Mouse (Mus musculus) c-Kit-negative CD71-positive TER-119-positive erythroid progenitor cells, embryonic 14.5 days (primary cell): ENCODE data around the gene Amigo1.

Experiments used
- DNase-seq: peaks from one replicate; pipeline ENCODE4 v3.0.0-alpha.2; 2013; ENCODE audit warnings: low read depth, low spot score

Gene Amigo1

DNA sequence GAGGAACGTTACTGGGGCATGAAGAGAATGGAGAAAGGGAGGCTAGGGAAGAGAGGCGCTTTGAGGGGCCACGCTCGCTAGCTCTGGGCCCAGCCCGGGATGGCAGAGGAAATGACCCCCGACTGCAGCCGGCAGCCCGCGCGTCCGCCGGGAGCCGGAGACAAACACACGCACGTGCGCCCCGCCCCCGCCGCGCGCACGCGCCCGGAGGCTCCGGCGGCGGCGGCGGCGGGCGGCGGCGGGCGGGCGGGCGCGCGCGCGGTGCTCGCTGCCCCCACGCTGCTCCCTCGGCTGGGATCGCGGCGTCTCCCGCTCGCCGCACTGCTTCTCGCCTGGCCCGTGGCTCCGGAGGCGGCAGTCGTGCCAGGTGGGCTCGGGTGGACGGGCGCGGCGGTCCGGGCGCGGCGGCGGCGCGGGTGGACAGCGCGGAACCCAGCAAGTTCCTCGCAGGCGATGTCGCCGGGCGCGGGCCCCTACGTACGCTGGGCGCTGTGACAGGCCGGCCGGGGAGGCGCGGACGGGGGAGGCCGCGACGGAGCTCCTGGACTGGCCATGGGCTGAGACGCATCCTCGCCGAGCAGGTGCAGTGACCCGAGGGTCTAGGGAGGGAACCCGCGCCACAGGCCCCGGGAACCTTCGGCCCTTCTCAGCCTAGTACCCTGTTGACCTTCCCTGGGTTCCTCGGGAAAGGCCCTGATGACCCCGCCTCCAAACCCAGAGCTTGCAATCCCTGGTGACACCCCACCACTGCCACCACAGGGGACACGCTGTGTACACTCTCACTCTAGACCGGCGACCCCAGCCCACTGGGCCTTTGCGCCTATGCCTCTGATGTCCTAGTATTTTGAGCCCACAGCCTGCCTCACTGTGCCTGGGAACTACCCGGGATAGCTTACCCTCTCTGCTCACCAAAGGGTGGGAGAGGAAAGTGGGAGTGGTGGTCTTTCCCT lies at the start of gene Amigo1:
Amigo1 (plus strand) TSS at position 238 of the 950 bp plus-strand sequence.
- DNase-seq, result no peak

GRCm38 (mm10) chr3:108139113-108139512 lies 47.0 kb upstream of the Amigo1 start:
- DNase-seq, result no peak

- no peak for DNase-seq
Observed at GRCm38 (mm10) chr3:108140786-108141185, 45.3 kb upstream of the Amigo1 start.

DNA sequence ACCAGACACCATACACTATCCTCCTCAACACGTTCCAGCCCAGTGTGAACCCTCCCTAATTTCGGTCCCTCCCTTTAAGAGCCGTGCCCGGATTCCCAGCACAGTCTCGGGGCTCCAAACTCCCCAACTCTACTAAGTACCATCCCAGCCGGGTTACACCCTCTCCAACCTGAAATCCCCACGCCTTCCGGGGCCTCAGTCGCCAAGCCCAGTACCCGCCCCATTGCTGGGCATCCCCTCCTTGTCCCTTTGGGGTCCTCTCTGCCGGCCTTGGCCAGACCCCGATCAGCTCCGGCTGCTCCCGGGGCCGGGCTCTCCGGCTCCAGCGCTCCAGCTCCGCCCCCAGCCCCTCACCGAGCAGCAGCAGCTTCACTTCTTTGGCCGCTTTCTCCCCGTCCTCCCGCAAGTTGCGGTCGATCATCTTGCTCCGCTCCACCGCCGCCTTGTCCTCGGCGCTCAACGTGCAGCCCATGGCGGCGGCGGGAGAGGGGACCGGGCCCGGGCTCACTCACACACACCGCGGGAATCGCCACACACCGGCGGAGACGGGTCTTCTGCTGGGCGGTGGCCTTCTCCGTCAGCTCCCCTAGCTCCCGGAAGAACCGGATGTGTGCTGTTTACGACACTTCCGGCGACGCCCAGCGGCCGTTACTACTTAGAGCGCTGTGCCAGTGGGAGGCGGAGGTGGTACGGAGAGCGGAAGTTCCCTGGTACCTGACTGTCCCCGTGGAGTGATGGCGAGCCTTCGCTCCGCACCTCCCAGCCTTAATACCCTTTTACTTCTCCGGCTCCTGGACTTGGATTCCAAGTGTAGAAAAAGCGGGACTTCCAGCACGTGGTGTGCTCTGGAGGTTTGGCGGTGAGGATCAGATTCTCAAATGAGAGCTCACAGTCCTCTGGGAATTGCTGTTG lies 40.3 kb upstream of the Amigo1 start, which contains the start of gene Gnai3:
Gnai3 (minus strand) TSS at position 613 of the 912 bp plus-strand sequence.
- DNase-seq, result peak; percentile 85

- DNase-seq, result no peak
Observed at GRCm38 (mm10) chr3:108146671-108147070, 39.5 kb upstream of the Amigo1 start.

GRCm38 (mm10) chr3:108147386-108148235 lies 38.5 kb upstream of the Amigo1 start:
- DNase-seq, result peak; percentile 80

GRCm38 (mm10) chr3:108152290-108152689 lies 33.8 kb upstream of the Amigo1 start:
- DNase-seq, result no peak

DNA sequence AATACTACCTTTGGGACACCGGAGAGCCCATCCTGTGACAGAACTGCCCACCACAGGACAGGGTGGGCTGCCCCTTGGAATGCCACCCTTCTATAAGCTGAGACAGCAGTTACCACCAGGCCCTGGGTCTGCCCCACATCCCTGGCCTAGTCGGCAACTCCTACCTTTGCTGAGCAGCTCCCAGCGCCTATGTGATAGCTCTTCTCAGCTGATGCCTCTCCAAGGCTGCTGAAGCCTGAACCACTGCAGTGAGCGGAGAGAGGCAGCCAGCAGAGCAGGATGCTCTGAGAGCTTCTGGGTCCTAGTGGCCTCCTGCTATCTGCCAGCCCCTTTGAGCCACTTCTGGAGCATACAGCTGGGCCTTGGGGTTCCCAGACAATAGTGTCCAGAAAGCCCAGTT lies 31.5 kb upstream of the Amigo1 start, which contains the start of gene Gpr61:
Gpr61 (minus strand) TSS at position 227 of the 400 bp plus-strand sequence.
- DNase-seq, result no peak

DNA sequence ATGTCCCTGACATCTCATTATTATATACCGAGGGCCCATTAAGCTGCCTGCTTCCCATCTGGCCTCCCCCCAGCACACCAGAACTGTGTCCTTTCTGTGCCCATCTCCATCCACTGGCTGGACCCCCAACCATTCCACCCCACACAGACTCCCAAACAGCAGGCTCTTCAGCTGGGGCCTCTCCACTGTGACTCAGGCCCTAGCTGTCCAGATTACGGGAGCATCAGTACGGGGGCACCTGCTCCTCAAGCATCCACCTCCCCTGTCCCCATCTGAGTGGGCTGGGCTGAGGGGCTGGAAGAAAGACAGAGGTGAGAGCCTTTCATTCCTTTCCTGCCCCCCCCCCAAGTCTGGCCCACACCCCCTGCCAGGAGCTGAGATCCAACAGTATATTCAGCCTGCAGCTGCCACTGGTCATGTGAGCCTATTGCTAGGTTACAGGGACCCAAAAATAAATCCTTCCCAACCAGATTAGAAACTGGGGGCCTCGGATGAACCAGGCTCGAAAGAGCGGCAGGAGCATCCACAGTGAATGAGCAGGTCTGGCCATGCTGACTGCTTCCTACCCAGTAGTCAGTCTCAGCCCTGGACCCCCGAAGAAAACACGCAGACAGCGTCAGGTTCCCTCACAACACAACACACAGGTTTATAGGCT lies 27.6 kb upstream of the Amigo1 start:
- no peak for DNase-seq

- no peak for DNase-seq
Observed at GRCm38 (mm10) chr3:108164091-108164490, 22.0 kb upstream of the Amigo1 start.

DNA sequence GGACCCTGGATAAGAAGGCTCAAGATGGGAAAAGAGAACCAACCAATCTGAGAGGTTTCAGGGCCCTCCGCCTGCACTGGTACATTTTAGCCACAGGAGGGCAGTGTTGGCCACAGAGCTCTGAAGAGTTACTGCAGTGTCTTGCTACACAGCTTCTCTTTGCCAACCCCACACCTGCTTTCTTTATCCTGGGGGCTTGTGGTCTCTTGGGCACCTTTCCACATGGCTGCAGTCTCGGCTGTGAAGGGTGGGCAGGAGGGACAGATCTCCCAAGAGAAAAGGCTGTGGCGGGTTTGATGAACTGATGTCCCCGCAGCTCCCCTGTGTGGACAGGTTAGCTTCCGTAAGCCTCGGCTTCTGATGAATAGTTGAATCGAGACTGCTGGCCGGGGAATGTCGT lies 21.3 kb upstream of the Amigo1 start:
- peak; percentile 52 for DNase-seq

DNA sequence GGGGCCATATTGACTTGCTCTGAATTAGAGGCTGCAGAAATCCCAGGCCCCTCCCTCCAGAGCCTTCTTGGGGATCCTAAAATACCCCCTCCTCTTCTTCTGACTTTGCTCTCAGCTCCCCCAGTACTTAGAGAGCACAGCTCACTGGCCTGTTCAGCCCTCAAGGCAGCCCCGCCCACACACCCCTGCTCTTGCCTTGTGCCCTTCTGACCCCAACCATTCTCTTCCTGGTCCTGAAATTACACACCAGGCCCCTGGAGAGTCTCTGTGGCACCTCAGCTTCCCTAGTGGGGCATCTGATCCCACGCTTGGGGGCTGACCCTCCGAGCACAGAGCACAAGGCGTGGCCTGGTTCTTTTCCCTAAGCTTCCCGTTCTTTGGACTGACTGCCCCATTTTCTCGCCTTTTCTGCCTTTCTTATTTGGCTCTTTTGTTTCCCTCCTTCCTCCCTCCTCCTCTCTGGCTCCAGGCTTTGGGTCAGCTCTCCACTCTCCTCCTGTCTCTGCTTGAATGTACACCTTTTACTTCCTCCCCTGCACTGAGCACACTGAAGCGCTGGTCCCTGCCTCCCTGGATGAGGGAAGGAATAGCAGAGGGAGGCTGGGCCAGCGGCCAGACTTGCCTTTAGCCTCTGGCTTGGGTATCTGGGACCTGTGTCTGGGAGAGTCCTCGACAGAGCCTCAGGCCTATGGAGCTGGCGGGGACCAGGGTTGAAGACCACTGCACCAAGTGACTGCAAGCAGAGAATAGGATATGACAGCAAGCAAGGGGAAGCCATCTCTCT lies 20.4 kb upstream of the Amigo1 start:
- no peak for DNase-seq

- no peak for DNase-seq
Observed at GRCm38 (mm10) chr3:108166486-108167211, 19.5 kb upstream of the Amigo1 start.

DNA sequence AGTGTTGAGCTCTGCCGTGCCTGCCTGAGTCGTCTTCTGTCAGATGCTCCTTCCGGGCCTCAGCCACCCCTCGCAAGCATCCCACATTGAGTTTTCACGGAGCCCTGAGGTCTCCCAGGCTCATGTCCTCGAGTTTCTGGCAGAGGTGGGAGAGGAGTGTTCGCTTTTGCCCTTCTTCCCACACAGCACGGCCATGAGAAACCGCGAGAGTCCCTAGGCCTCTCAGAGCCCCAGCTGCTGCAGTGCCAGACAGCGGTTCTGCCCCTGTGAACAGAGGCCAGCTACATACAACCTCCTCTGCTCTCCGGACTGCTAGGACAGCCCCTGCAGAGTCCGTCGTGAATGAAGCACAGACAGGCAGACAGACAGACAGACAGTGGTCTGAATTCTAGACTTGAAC lies 18.6 kb upstream of the Amigo1 start:
- DNase-seq, result no peak

DNA sequence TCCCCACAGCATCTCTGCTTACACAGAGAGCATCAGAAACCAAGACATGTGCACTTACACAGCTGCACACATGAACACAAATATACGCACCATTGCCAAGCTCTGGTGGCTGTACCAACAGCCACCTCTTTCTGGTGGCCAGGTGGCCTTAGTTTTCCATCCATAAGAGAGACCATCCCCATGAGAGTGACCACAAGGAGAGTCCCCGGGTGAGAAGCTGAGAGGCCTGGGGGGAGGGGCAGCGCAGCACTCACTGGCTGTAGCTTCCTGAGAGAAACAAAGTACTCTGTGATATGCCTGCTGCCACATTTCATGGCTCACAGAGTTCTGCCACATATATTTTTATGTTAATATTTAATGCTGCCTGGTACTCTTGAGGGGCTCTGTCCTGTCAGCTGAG lies 16.9 kb upstream of the Amigo1 start:
- no peak for DNase-seq

- DNase-seq, result no peak
Observed at GRCm38 (mm10) chr3:108174672-108175531, 11.2 kb upstream of the Amigo1 start.

DNA sequence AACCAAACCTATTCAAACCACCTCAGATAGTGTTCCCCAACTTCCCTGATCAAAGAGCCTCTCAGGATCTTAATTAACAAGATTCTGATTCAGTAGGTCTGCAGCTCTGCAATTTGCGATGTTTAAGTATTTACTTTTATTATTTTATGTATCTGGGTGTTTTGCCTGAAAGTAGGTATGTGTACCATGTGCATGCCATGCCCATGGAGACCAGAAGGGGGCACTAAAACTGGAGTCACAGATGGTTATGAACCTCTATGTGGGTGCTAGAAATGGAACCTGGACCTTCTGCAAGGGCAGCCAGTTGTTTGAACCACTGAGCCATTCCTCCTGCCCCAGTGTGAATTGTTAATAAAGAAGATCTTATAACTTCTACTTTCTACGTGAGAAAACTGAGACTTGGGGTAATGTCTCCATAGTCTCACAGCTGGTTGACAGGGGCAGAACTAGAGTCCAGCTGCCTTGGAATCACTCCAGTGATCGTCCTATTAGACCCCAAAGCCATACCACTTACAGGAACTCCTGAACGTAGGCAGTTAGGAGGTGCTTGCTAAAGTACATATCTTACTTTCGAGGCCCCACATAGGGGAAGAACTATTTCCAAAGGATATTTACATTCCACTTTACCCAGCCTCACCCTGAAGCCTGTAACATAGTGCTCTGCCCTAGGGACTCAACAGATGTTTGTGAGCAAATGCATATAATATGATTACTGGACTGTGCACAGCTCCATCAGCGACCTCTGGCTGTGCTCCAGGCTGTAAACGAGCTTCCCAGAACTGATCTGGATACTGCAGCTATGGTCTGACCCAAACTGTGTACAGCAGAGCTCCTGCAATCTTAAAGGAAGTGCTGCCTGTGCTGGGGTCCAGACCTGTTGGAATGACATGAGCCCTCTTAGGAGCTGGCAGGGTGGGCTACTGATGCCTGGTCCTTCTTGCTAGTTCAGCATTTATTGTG lies 7.1 kb upstream of the Amigo1 start:
- DNase-seq, result no peak
